Mouse (Mus musculus): ENCODE data around the gene Nhsl2.

Nhsl2 gene

GRCm38 (mm10) chrX:102037506-102037905 is 188.3 kb downstream of the Nhsl2 start:
- DNase-seq (ENCODE audit: inconsistent age in 2 of 2, low spot score in 1 of 2): peak; percentile 43 to 72

- no peak for DNase-seq (ENCODE audit: inconsistent age in 2 of 2, low spot score in 1 of 2)
These were observed 192.4 kb downstream of the Nhsl2 start for GRCm38 (mm10) chrX:102041562-102041961.

- no peak for DNase-seq (ENCODE audit: inconsistent age in 2 of 2, low spot score in 1 of 2)
These were observed 193.2 kb downstream of the Nhsl2 start for GRCm38 (mm10) chrX:102042386-102042785.

GRCm38 (mm10) chrX:102050552-102050951 is 201.4 kb downstream of the Nhsl2 start:
- no peak for DNase-seq (ENCODE audit: inconsistent age in 2 of 2, low spot score in 1 of 2)

GRCm38 (mm10) chrX:102051225-102051624 is 202.0 kb downstream of the Nhsl2 start:
- DNase-seq (ENCODE audit: inconsistent age in 2 of 2, low spot score in 1 of 2): no peak

GRCm38 (mm10) chrX:102053371-102053770 is 204.2 kb downstream of the Nhsl2 start:
- DNase-seq (ENCODE audit: inconsistent age in 2 of 2, low spot score in 1 of 2): no peak

- DNase-seq (ENCODE audit: inconsistent age in 2 of 2, low spot score in 1 of 2): no peak
These were observed 204.8 kb downstream of the Nhsl2 start for GRCm38 (mm10) chrX:102054009-102054408.

- DNase-seq (ENCODE audit: inconsistent age in 2 of 2, low spot score in 1 of 2): peak in 1 of 2 experiments; percentile 32
These were observed 210.3 kb downstream of the Nhsl2 start for GRCm38 (mm10) chrX:102059437-102059836.

GRCm38 (mm10) chrX:102060243-102060642 is 211.1 kb downstream of the Nhsl2 start:
- DNase-seq (ENCODE audit: inconsistent age in 2 of 2, low spot score in 1 of 2): peak in 1 of 2 experiments; percentile 29

- DNase-seq (ENCODE audit: inconsistent age in 2 of 2, low spot score in 1 of 2): peak; percentile 24 to 49
These were observed 211.7 kb downstream of the Nhsl2 start for GRCm38 (mm10) chrX:102060891-102061290.

- DNase-seq (ENCODE audit: inconsistent age in 2 of 2, low spot score in 1 of 2): no peak
These were observed 214.9 kb downstream of the Nhsl2 start for GRCm38 (mm10) chrX:102064062-102064461.

- no peak for DNase-seq (ENCODE audit: inconsistent age in 2 of 2, low spot score in 1 of 2)
These were observed 216.1 kb downstream of the Nhsl2 start for GRCm38 (mm10) chrX:102065213-102065775.

GRCm38 (mm10) chrX:102066134-102066533 is 216.9 kb downstream of the Nhsl2 start:
- peak; percentile 58 to 86 for DNase-seq (ENCODE audit: inconsistent age in 2 of 2, low spot score in 1 of 2)

- DNase-seq (ENCODE audit: inconsistent age in 2 of 2, low spot score in 1 of 2): no peak
These were observed 217.9 kb downstream of the Nhsl2 start for GRCm38 (mm10) chrX:102067118-102067517.

GRCm38 (mm10) chrX:102068811-102069540 is 219.8 kb downstream of the Nhsl2 start:
- no peak for DNase-seq (ENCODE audit: inconsistent age in 2 of 2, low spot score in 1 of 2)

- peak; percentile 80 to 88 for DNase-seq (ENCODE audit: inconsistent age in 2 of 2, low spot score in 1 of 2)
These were observed 221.6 kb downstream of the Nhsl2 start, which contains the start of gene Rtl5 for GRCm38 (mm10) chrX:102070591-102071471. TSS of gene Rtl5 (minus strand) at chrX:102071304.

- DNase-seq (ENCODE audit: inconsistent age in 2 of 2, low spot score in 1 of 2): no peak
These were observed 222.3 kb downstream of the Nhsl2 start for GRCm38 (mm10) chrX:102071517-102071916.

GRCm38 (mm10) chrX:102073605-102074325 is 224.6 kb downstream of the Nhsl2 start:
- no peak for DNase-seq (ENCODE audit: inconsistent age in 2 of 2, low spot score in 1 of 2)

GRCm38 (mm10) chrX:102074435-102074834 is 225.2 kb downstream of the Nhsl2 start:
- no peak for DNase-seq (ENCODE audit: inconsistent age in 2 of 2, low spot score in 1 of 2)

- DNase-seq (ENCODE audit: inconsistent age in 2 of 2, low spot score in 1 of 2): no peak
These were observed 226.0 kb downstream of the Nhsl2 start for GRCm38 (mm10) chrX:102075158-102075557.

Measured in adrenal gland, adult (tissue).